Mouse (Mus musculus): Measurements from ENCODE around the gene Car5a. TPM values are rescaled to one million over a fixed set of nuclear protein-coding genes. Genes with fewer than 3 reads are reported as not detected.

The Car5a gene
- polyA plus RNA-seq, 1 experiment from 2014 or later, result 0.16 TPM

GRCm38 (mm10) chr8:121877212-121877611 lies 67.5 kb downstream of the Car5a start:
- Histone ChIP-seq H3K4me3 (ENCODE audit: low read depth, low read length) (no peak overlapping the region), H3K4me1 (ENCODE audit: control insufficient read depth, insufficient read depth, low read length) (peaks cover 3% of the 10 kb centered on the region; the same call in 1 of the 2 replicates), H3K9me3 (ENCODE audit: control insufficient read depth, low read length) (no peaks in the 10 kb centered on the region), H3K27ac (ENCODE audit: low read depth, low read length) (no peak overlapping the region), H3K27me3 (ENCODE audit: control insufficient read depth, insufficient read depth, low read length) (no peaks in the 10 kb centered on the region), H3K4me2 (ENCODE audit: low read depth, low read length) (no peak overlapping the region), H3K36me3 (ENCODE audit: control insufficient read depth, insufficient read depth, low read length) (no peaks in the 10 kb centered on the region; the same call in 1 of the 2 replicates), H3K9ac (replicated peaks; ENCODE audit: low read depth, low read length) (no peak overlapping the region)
- ATAC-seq (ENCODE audit: low read depth), result no peak
- 77% methylated on average over 5 of the region's 5 CpGs for WGBS

DNA sequence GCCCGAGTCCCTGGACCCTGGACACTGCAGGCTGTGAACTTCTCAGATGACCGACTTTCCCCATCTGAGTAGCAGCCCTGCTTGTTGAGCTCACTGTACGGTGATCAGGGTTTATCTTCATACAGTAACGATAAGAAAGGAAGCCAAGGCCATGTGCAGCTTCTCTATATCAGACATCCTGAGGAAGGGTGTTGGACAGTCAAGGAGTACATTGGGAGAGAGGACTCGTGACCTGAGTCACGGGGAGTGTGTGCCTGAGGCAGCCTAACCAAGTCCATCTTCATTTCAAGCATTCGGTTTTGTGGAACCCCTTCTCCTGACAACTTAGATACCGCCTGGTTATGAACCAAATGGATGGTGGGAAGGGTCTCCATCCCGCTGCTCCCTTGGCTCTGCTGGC lies 69.2 kb downstream of the Car5a start:
- Histone ChIP-seq H3K27me3 (ENCODE audit: control insufficient read depth, insufficient read depth, low read length) (no peaks in the 10 kb centered on the region), H3K36me3 (ENCODE audit: control insufficient read depth, insufficient read depth, low read length) (no peaks in the 10 kb centered on the region), H3K4me1 (ENCODE audit: control insufficient read depth, insufficient read depth, low read length) (peaks cover 7% of the 10 kb centered on the region; the same call in 1 of the 2 replicates), H3K27ac (ENCODE audit: low read depth, low read length) (no peak overlapping the region), H3K4me3 (ENCODE audit: low read depth, low read length) (no peak overlapping the region), H3K9ac (replicated peaks; ENCODE audit: low read depth, low read length) (no peak overlapping the region), H3K9me3 (ENCODE audit: control insufficient read depth, low read length) (no peaks in the 10 kb centered on the region), H3K4me2 (ENCODE audit: low read depth, low read length) (no peak overlapping the region)
- WGBS, result 91% methylated on average over 9 of the region's 9 CpGs
- ATAC-seq (ENCODE audit: low read depth), result no peak

DNA sequence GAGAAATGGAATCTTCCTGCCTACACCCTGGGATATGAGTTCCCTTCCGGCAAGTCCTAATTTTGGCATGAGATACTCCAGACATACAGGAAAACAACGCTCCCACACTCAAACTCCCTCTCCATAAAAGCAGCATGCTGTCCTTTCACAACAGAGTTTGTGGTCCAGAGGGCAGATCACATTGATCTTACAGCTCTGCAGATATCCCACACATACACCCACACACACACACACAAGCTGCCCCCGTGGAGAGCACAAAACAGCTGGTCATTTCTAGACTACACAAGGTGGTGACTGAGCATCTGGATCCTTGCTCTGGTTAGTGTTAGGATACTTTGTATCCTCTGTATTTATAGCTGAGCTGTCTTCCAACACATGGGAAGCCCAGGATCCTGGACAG lies 69.7 kb downstream of the Car5a start:
- WGBS, result 56% methylated on average over 3 of the region's 3 CpGs
- Histone ChIP-seq H3K36me3 (ENCODE audit: control insufficient read depth, insufficient read depth, low read length) (no peaks in the 10 kb centered on the region), H3K4me3 (ENCODE audit: low read depth, low read length) (no peak overlapping the region), H3K9ac (replicated peaks; ENCODE audit: low read depth, low read length) (no peak overlapping the region), H3K9me3 (ENCODE audit: control insufficient read depth, low read length) (no peaks in the 10 kb centered on the region), H3K27me3 (ENCODE audit: control insufficient read depth, insufficient read depth, low read length) (no peaks in the 10 kb centered on the region), H3K4me2 (ENCODE audit: low read depth, low read length) (no peak overlapping the region), H3K4me1 (ENCODE audit: control insufficient read depth, insufficient read depth, low read length) (peaks cover 7% of the 10 kb centered on the region; the same call in 1 of the 2 replicates), H3K27ac (ENCODE audit: low read depth, low read length) (no peak overlapping the region)
- no peak for ATAC-seq (ENCODE audit: low read depth)

- no peaks in the 10 kb centered on the region for H3K36me3 ChIP-seq (ENCODE audit: control insufficient read depth, insufficient read depth, low read length)
- H3K27me3 ChIP-seq (ENCODE audit: control insufficient read depth, insufficient read depth, low read length), result no peaks in the 10 kb centered on the region
- no peak overlapping the region for H3K27ac ChIP-seq (ENCODE audit: low read depth, low read length)
- no peak overlapping the region for H3K4me2 ChIP-seq (ENCODE audit: low read depth, low read length)
- H3K9ac ChIP-seq (replicated peaks; ENCODE audit: low read depth, low read length), result no peak overlapping the region
- H3K4me3 ChIP-seq (ENCODE audit: low read depth, low read length), result no peak overlapping the region
- no peaks in the 10 kb centered on the region for H3K9me3 ChIP-seq (ENCODE audit: control insufficient read depth, low read length)
- peaks cover 7% of the 10 kb centered on the region; the same call in 1 of the 2 replicates for H3K4me1 ChIP-seq (ENCODE audit: control insufficient read depth, insufficient read depth, low read length)
- 64% methylated on average over 9 of the region's 9 CpGs for WGBS
- no peak for ATAC-seq (ENCODE audit: low read depth)
Observed at GRCm38 (mm10) chr8:121874031-121874430, 70.7 kb downstream of the Car5a start.

- no peaks in the 10 kb centered on the region for H3K36me3 ChIP-seq (ENCODE audit: control insufficient read depth, insufficient read depth, low read length)
- no peak overlapping the region for H3K9ac ChIP-seq (replicated peaks; ENCODE audit: low read depth, low read length)
- H3K27ac ChIP-seq (ENCODE audit: low read depth, low read length), result no peak overlapping the region
- H3K9me3 ChIP-seq (ENCODE audit: control insufficient read depth, low read length), result no peaks in the 10 kb centered on the region
- no peaks in the 10 kb centered on the region for H3K27me3 ChIP-seq (ENCODE audit: control insufficient read depth, insufficient read depth, low read length)
- 19% methylated on average over 10 of the region's 10 CpGs for WGBS
- no peak for ATAC-seq (ENCODE audit: low read depth)
- H3K4me2 ChIP-seq (ENCODE audit: low read depth, low read length), result no peak overlapping the region
- peaks cover 7% of the 10 kb centered on the region; the same call in 1 of the 2 replicates for H3K4me1 ChIP-seq (ENCODE audit: control insufficient read depth, insufficient read depth, low read length)
- H3K4me3 ChIP-seq (ENCODE audit: low read depth, low read length), result no peak overlapping the region
Observed at GRCm38 (mm10) chr8:121871833-121872440, 72.8 kb downstream of the Car5a start.

DNA sequence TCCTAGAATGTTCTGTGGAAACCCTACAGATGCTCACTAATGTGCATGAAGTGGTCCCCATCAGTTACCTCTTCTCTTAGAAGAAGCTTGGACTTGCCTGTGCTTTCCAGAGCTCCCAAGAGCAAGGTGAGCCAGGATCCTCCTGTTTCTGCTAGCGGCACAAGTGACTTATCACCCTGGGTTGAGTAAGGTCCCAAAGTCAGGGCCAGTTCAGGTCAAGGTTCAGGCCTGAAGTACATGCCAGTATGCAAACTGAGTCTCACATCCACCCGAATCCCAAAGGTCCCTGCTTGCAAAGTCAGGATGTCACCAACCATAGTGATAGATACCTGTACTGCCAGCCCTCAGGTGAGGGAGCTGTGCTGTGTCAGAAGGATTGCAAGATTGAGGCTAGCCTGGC lies 74.5 kb downstream of the Car5a start:
- ATAC-seq (ENCODE audit: low read depth), result no peak
- Histone ChIP-seq H3K4me2 (ENCODE audit: low read depth, low read length) (no peak overlapping the region), H3K9me3 (ENCODE audit: control insufficient read depth, low read length) (no peaks in the 10 kb centered on the region), H3K27me3 (ENCODE audit: control insufficient read depth, insufficient read depth, low read length) (no peaks in the 10 kb centered on the region), H3K36me3 (ENCODE audit: control insufficient read depth, insufficient read depth, low read length) (no peaks in the 10 kb centered on the region), H3K9ac (replicated peaks; ENCODE audit: low read depth, low read length) (no peak overlapping the region), H3K4me1 (ENCODE audit: control insufficient read depth, insufficient read depth, low read length) (peaks cover 7% of the 10 kb centered on the region; the same call in 1 of the 2 replicates), H3K27ac (ENCODE audit: low read depth, low read length) (no peak overlapping the region), H3K4me3 (ENCODE audit: low read depth, low read length) (no peak overlapping the region)
- WGBS, result 96% methylated on average over 2 of the region's 2 CpGs

DNA sequence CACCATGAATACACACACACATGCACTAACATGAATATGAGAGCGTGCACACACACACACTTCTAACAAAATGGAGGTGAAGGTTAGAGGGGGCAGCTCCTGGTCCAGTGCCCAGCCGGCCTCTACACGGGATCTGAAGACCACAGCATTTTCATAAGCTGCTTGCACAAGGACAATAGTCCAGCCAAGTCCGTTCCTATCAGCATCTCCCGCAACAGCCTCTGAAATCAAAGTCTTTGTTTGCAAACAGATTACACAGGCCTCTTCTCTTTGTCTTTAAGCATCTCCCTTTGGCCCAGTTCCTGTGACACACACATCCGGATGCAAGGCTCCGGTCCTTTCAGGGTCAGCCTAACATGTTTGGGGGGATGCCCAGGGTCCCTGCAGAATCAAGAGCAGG lies 75.8 kb downstream of the Car5a start:
- no peak for ATAC-seq (ENCODE audit: low read depth)
- Histone ChIP-seq H3K27ac (ENCODE audit: low read depth, low read length) (no peak overlapping the region), H3K4me1 (ENCODE audit: control insufficient read depth, insufficient read depth, low read length) (peaks cover 7% of the 10 kb centered on the region; the same call in 1 of the 2 replicates), H3K36me3 (ENCODE audit: control insufficient read depth, insufficient read depth, low read length) (no peaks in the 10 kb centered on the region), H3K9ac (replicated peaks; ENCODE audit: low read depth, low read length) (no peak overlapping the region), H3K9me3 (ENCODE audit: control insufficient read depth, low read length) (no peaks in the 10 kb centered on the region), H3K4me3 (ENCODE audit: low read depth, low read length) (no peak overlapping the region), H3K27me3 (ENCODE audit: control insufficient read depth, insufficient read depth, low read length) (no peaks in the 10 kb centered on the region), H3K4me2 (ENCODE audit: low read depth, low read length) (no peak overlapping the region)
- WGBS, result 92% methylated on average over 7 of the region's 7 CpGs

DNA sequence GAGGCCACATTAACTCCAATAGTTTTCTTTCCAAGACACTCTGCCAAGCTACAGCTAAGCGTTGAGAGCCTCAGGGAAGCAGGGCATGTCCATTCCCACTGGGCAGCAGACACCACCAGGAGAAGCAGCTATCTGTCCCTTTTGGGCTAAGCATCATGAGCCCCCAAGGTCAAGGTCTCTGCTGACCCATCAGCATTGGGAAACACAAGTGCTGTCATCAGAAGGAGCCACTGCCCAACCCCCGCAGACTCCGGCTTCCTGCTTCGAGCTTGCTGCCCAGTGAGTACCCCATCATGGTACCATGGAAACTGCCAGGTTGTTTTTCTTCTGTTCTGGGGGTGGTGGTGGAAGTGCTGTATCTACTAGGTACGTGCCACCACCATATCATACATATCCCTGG lies 76.5 kb downstream of the Car5a start:
- Histone ChIP-seq H3K9me3 (ENCODE audit: control insufficient read depth, low read length) (no peaks in the 10 kb centered on the region), H3K9ac (replicated peaks; ENCODE audit: low read depth, low read length) (no peak overlapping the region), H3K27ac (ENCODE audit: low read depth, low read length) (no peak overlapping the region), H3K4me3 (ENCODE audit: low read depth, low read length) (no peak overlapping the region), H3K4me2 (ENCODE audit: low read depth, low read length) (no peak overlapping the region), H3K36me3 (ENCODE audit: control insufficient read depth, insufficient read depth, low read length) (no peaks in the 10 kb centered on the region), H3K4me1 (ENCODE audit: control insufficient read depth, insufficient read depth, low read length) (peaks cover 7% of the 10 kb centered on the region; the same call in 1 of the 2 replicates), H3K27me3 (ENCODE audit: control insufficient read depth, insufficient read depth, low read length) (no peaks in the 10 kb centered on the region)
- WGBS, result 89% methylated on average over 5 of the region's 5 CpGs
- ATAC-seq (ENCODE audit: low read depth), result no peak
